Mouse (Mus musculus): ENCODE data around the gene Kcna3. TPM values are rescaled to one million over a fixed set of nuclear protein-coding genes. Genes with fewer than 3 reads are reported as not detected.

The Kcna3 gene
- polyA plus RNA-seq, 1 experiment from 2014 or later = 1.4 TPM

DNA sequence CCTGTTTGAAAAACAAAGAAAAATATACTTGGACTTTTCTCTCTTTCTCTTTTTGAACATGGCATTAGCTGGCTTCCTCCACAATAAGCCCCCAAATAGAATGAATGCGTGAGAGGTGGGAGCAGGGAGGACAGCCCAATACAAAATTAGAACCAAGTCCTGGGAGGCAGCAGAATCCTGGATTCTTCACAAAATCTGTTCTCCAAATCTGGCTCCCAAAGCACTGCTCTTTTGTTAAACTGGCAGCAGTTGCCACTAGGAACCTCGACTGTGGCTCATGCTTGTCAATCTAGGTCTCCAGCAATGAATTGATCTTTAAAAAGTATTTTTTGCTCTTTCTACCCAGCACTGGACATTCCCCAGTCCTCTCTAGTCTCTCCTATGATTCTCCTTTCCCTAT is 17.7 kb upstream of the Kcna3 start:
- H3K4me1 ChIP-seq (ENCODE audit: control insufficient read depth, insufficient read depth, low read length) = no peaks in the 10 kb centered on the region
- no peak overlapping the region for H3K9ac ChIP-seq (ENCODE audit: low read depth, low read length)
- H3K36me3 ChIP-seq (ENCODE audit: control insufficient read depth, insufficient read depth, low read length) = no peaks in the 10 kb centered on the region
- no peaks in the 10 kb centered on the region for H3K27me3 ChIP-seq (ENCODE audit: control insufficient read depth, insufficient read depth, low read length)
- no peak for ATAC-seq (replicated peaks; ENCODE audit: insufficient number of reproducible peaks, low FRiP score, low TSS enrichment)
- no peak overlapping the region for H3K4me3 ChIP-seq (ENCODE audit: low read depth, low read length)
- 64% methylated on average over 2 of the region's 2 CpGs for WGBS (ENCODE audit: insufficient replicate concordance)
- no peak overlapping the region for H3K27ac ChIP-seq (ENCODE audit: low read depth, low read length)
- no peaks in the 10 kb centered on the region for H3K9me3 ChIP-seq (replicated peaks; ENCODE audit: control insufficient read depth, low read length)
- H3K4me2 ChIP-seq = no peak overlapping the region

DNA sequence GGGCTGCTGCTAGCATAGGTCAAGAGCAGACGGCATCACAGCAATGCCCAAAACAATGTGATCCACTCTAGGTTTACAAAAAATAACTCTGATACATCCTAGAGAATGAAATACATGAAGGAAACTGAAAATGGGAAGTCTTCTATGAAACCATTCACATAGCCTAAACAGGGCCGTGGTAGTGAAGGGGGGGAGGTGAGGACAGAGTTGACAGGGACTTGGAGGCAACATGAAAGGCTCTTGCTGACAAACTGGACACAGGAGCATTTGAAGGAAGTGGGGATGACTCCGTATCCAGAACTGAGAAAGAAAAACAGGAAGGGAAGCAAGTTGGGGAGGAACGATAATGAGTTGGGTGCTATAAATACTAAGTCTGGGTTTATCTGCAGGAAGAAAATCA is 4.4 kb upstream of the Kcna3 start:
- WGBS (ENCODE audit: insufficient replicate concordance) = 53% methylated on average over 4 of the region's 4 CpGs
- Histone ChIP-seq H3K4me3 (ENCODE audit: low read depth, low read length) (no peak overlapping the region), H3K4me2 (no peak overlapping the region), H3K27me3 (ENCODE audit: control insufficient read depth, insufficient read depth, low read length) (peaks cover 6% of the 10 kb centered on the region), H3K36me3 (ENCODE audit: control insufficient read depth, insufficient read depth, low read length) (no peaks in the 10 kb centered on the region), H3K27ac (ENCODE audit: low read depth, low read length) (no peak overlapping the region), H3K9me3 (replicated peaks; ENCODE audit: control insufficient read depth, low read length) (no peaks in the 10 kb centered on the region), H3K4me1 (ENCODE audit: control insufficient read depth, insufficient read depth, low read length) (no peaks in the 10 kb centered on the region), H3K9ac (ENCODE audit: low read depth, low read length) (no peak overlapping the region)
- no peak for ATAC-seq (replicated peaks; ENCODE audit: insufficient number of reproducible peaks, low FRiP score, low TSS enrichment)

DNA sequence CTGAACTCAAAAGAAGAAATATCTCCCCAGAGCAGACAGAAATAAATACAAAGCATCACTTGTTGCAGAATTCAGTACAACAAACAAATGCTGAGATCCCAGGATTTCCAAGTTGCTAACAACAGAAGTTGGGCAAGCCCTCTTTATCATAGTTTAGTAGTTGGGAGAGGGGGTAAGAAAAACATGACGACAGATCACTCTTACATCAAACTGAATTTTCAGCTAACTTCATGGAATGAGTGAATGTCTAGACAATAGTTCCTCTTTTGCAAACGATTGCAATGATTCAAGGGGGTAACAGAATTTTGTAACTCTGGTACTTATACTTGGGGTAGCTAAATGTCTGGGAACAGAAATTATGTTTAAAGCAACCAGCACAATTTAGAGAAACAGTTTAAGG is 1.2 kb upstream of the Kcna3 start:
- Histone ChIP-seq H3K4me3 (ENCODE audit: low read depth, low read length) (no peak overlapping the region), H3K9ac (ENCODE audit: low read depth, low read length) (no peak overlapping the region), H3K27me3 (ENCODE audit: control insufficient read depth, insufficient read depth, low read length) (peaks cover 22% of the 10 kb centered on the region), H3K4me1 (ENCODE audit: control insufficient read depth, insufficient read depth, low read length) (no peaks in the 10 kb centered on the region; the same call in 1 of the 2 replicates), H3K36me3 (ENCODE audit: control insufficient read depth, insufficient read depth, low read length) (no peaks in the 10 kb centered on the region), H3K4me2 (no peak overlapping the region), H3K27ac (ENCODE audit: low read depth, low read length) (no peak overlapping the region), H3K9me3 (replicated peaks; ENCODE audit: control insufficient read depth, low read length) (no peaks in the 10 kb centered on the region)
- 42% methylated on average over 2 of the region's 2 CpGs for WGBS (ENCODE audit: insufficient replicate concordance)
- no peak for ATAC-seq (replicated peaks; ENCODE audit: insufficient number of reproducible peaks, low FRiP score, low TSS enrichment)

DNA sequence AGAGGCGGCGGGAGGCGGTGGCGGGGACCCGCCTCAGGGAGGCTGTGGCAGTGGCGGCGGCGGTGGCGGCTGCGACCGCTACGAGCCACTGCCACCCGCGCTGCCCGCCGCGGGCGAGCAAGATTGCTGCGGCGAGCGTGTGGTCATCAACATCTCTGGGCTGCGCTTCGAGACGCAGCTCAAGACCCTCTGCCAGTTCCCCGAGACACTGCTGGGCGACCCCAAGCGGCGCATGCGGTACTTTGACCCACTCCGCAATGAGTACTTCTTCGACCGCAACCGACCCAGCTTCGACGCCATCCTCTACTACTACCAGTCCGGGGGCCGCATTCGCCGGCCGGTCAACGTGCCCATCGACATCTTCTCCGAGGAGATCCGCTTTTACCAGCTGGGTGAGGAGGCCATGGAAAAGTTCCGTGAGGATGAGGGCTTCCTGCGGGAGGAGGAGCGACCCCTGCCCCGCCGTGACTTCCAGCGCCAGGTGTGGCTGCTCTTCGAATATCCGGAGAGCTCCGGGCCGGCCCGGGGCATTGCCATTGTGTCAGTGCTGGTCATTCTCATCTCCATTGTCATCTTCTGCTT is 580 bp downstream of the Kcna3 start:
- WGBS (ENCODE audit: insufficient replicate concordance) = 2% methylated on average over 54 of the region's 55 CpGs
- Histone ChIP-seq H3K9ac (ENCODE audit: low read depth, low read length) (peak overlapping the region; percentile 73), H3K4me2 (peak overlapping the region; percentile 92), H3K4me3 (ENCODE audit: low read depth, low read length) (peak overlapping the region; percentile 63), H3K9me3 (replicated peaks; ENCODE audit: control insufficient read depth, low read length) (no peaks in the 10 kb centered on the region), H3K36me3 (ENCODE audit: control insufficient read depth, insufficient read depth, low read length) (no peaks in the 10 kb centered on the region), H3K27me3 (ENCODE audit: control insufficient read depth, insufficient read depth, low read length) (peaks cover 22% of the 10 kb centered on the region), H3K4me1 (ENCODE audit: control insufficient read depth, insufficient read depth, low read length) (no peaks in the 10 kb centered on the region; the same call in 1 of the 2 replicates), H3K27ac (ENCODE audit: low read depth, low read length) (no peak overlapping the region)
- no peak; the same call in 1 of the 2 replicates for ATAC-seq (replicated peaks; ENCODE audit: insufficient number of reproducible peaks, low FRiP score, low TSS enrichment)

DNA sequence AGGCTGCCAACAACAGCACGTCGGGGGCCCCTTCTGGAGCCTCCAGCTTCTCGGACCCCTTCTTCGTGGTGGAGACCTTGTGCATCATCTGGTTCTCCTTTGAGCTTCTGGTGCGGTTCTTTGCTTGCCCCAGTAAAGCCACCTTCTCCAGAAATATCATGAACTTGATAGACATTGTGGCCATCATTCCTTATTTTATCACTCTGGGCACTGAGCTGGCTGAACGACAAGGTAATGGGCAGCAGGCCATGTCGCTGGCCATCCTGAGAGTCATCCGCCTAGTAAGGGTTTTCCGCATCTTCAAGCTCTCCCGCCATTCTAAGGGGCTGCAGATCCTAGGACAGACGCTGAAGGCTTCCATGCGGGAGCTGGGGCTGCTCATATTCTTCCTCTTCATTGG is 1.1 kb downstream of the Kcna3 start:
- ATAC-seq (replicated peaks; ENCODE audit: insufficient number of reproducible peaks, low FRiP score, low TSS enrichment) = no peak

DNA sequence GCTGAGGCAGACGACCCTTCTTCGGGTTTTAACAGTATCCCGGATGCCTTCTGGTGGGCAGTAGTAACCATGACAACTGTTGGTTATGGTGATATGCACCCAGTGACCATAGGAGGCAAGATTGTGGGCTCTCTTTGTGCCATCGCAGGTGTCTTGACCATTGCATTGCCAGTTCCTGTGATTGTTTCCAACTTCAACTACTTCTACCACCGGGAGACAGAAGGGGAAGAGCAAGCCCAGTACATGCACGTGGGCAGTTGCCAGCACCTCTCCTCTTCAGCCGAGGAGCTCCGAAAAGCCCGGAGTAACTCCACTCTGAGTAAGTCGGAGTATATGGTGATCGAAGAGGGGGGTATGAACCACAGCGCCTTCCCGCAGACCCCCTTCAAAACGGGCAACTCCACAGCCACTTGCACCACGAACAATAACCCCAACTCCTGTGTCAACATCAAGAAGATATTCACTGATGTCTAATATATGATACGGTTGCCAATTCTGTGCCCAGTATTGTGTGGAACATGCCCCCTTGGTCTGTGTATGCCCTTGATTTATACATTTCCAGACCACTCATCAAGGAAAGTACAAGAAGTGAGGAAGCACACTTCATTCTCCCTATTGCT is 1.7 kb downstream of the Kcna3 start:
- H3K9me3 ChIP-seq (replicated peaks; ENCODE audit: control insufficient read depth, low read length) = no peaks in the 10 kb centered on the region
- ATAC-seq (replicated peaks; ENCODE audit: insufficient number of reproducible peaks, low FRiP score, low TSS enrichment) = no peak
- no peaks in the 10 kb centered on the region for H3K36me3 ChIP-seq (ENCODE audit: control insufficient read depth, insufficient read depth, low read length)
- 68% methylated on average over 16 of the region's 16 CpGs for WGBS (ENCODE audit: insufficient replicate concordance)
- no peak overlapping the region for H3K9ac ChIP-seq (ENCODE audit: low read depth, low read length)
- H3K4me3 ChIP-seq (ENCODE audit: low read depth, low read length) = no peak overlapping the region
- peaks cover 22% of the 10 kb centered on the region for H3K27me3 ChIP-seq (ENCODE audit: control insufficient read depth, insufficient read depth, low read length)
- H3K4me1 ChIP-seq (ENCODE audit: control insufficient read depth, insufficient read depth, low read length) = no peaks in the 10 kb centered on the region; the same call in 1 of the 2 replicates
- no peak overlapping the region for H3K4me2 ChIP-seq
- H3K27ac ChIP-seq (ENCODE audit: low read depth, low read length) = no peak overlapping the region

More for the DNA sequence above, 1.1 kb downstream of the Kcna3 start:
- Histone ChIP-seq H3K36me3 (ENCODE audit: control insufficient read depth, insufficient read depth, low read length) (no peaks in the 10 kb centered on the region), H3K27ac (ENCODE audit: low read depth, low read length) (no peak overlapping the region), H3K4me2 (peak overlapping the region; percentile 92), H3K9ac (ENCODE audit: low read depth, low read length) (no peak overlapping the region), H3K9me3 (replicated peaks; ENCODE audit: control insufficient read depth, low read length) (no peaks in the 10 kb centered on the region), H3K4me3 (ENCODE audit: low read depth, low read length) (peak overlapping the region; percentile 63), H3K27me3 (ENCODE audit: control insufficient read depth, insufficient read depth, low read length) (peaks cover 22% of the 10 kb centered on the region), H3K4me1 (ENCODE audit: control insufficient read depth, insufficient read depth, low read length) (no peaks in the 10 kb centered on the region; the same call in 1 of the 2 replicates)
- 51% methylated on average over 12 of the region's 12 CpGs for WGBS (ENCODE audit: insufficient replicate concordance)

DNA sequence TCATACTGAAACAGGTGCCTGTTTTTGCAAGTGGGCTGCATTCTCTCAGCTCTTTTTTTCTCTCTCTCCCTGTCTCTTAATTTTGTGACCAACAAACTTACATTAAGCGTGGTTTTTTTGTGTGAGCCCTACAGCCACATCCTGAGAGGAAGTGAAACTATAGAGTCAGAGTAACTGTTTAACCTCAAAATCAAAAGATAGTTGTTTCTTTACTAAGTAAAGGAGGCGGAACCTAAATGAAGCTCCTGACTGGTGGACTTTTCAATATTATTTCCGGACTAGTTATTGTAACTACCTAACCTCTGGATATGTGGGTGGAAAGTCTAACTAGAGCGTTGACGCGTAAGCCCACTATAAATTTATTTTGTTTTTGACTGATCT is 2.2 kb downstream of the Kcna3 start:
- Histone ChIP-seq H3K27ac (ENCODE audit: low read depth, low read length) (no peak overlapping the region), H3K27me3 (ENCODE audit: control insufficient read depth, insufficient read depth, low read length) (peaks cover 22% of the 10 kb centered on the region), H3K9ac (ENCODE audit: low read depth, low read length) (no peak overlapping the region), H3K9me3 (replicated peaks; ENCODE audit: control insufficient read depth, low read length) (no peaks in the 10 kb centered on the region), H3K4me2 (no peak overlapping the region), H3K4me1 (ENCODE audit: control insufficient read depth, insufficient read depth, low read length) (no peaks in the 10 kb centered on the region; the same call in 1 of the 2 replicates), H3K36me3 (ENCODE audit: control insufficient read depth, insufficient read depth, low read length) (no peaks in the 10 kb centered on the region), H3K4me3 (ENCODE audit: low read depth, low read length) (no peak overlapping the region)
- ATAC-seq (replicated peaks; ENCODE audit: insufficient number of reproducible peaks, low FRiP score, low TSS enrichment) = no peak
- 78% methylated on average over 6 of the region's 6 CpGs for WGBS (ENCODE audit: insufficient replicate concordance)

DNA sequence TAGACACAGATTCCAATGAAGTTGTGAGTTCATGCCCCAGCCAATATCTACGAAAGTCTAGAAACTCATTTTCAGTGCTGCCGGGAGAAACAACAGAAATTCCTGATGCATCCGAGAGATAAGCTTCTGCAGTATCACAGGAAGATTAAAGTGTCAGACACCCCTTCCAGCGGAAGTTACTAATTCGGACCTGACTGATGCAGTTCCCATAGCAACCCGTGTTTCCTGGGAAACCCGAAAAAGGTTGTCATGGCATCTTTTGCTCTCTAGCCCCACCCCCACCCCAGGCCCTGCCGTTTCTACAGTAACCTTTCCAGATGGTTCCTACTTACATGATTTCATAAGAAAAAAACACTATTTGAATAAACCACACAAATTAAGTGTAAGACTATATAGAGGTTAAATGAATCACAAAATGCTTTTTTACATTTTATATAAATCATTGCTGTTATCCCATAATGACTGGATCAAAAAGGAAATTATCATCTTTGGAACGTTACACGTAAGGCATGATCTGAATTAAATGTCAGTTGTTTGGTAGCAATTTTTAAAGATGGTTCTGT is 2.8 kb downstream of the Kcna3 start:
- H3K36me3 ChIP-seq (ENCODE audit: control insufficient read depth, insufficient read depth, low read length) = no peaks in the 10 kb centered on the region
- H3K4me2 ChIP-seq = no peak overlapping the region
- WGBS (ENCODE audit: insufficient replicate concordance) = 54% methylated on average over 10 of the region's 10 CpGs
- peaks cover 22% of the 10 kb centered on the region for H3K27me3 ChIP-seq (ENCODE audit: control insufficient read depth, insufficient read depth, low read length)
- H3K9me3 ChIP-seq (replicated peaks; ENCODE audit: control insufficient read depth, low read length) = no peaks in the 10 kb centered on the region
- no peaks in the 10 kb centered on the region; the same call in 1 of the 2 replicates for H3K4me1 ChIP-seq (ENCODE audit: control insufficient read depth, insufficient read depth, low read length)
- H3K27ac ChIP-seq (ENCODE audit: low read depth, low read length) = no peak overlapping the region
- H3K9ac ChIP-seq (ENCODE audit: low read depth, low read length) = no peak overlapping the region
- no peak for ATAC-seq (replicated peaks; ENCODE audit: insufficient number of reproducible peaks, low FRiP score, low TSS enrichment)
- H3K4me3 ChIP-seq (ENCODE audit: low read depth, low read length) = no peak overlapping the region

DNA sequence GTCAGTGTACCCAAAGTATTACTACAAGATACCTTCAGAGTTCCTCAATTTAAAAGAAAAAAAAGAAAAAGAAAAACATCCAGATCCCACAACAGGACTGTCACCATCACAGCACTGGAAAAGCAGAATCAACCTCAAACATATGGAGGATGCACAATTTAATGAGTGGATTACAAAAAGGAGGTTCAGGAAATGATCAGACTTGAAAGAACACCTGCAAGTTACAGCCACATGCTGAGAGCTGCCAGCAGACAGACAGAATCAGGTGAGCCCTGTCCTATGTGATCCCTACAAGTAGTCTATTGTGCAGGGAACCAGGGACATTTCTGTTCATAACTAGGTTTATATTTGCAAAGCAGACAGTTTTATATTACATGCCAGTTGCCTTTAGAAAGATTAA is 3.3 kb downstream of the Kcna3 start:
- ATAC-seq (replicated peaks; ENCODE audit: insufficient number of reproducible peaks, low FRiP score, low TSS enrichment) = no peak
- no peak overlapping the region for H3K4me3 ChIP-seq (ENCODE audit: low read depth, low read length)
- no peak overlapping the region for H3K9ac ChIP-seq (ENCODE audit: low read depth, low read length)

More for the DNA sequence above, 3.3 kb downstream of the Kcna3 start:
- H3K9me3 ChIP-seq (replicated peaks; ENCODE audit: control insufficient read depth, low read length) = no peaks in the 10 kb centered on the region
- H3K27me3 ChIP-seq (ENCODE audit: control insufficient read depth, insufficient read depth, low read length) = peaks cover 22% of the 10 kb centered on the region
- H3K4me1 ChIP-seq (ENCODE audit: control insufficient read depth, insufficient read depth, low read length) = no peaks in the 10 kb centered on the region; the same call in 1 of the 2 replicates
- H3K36me3 ChIP-seq (ENCODE audit: control insufficient read depth, insufficient read depth, low read length) = no peaks in the 10 kb centered on the region
- H3K4me2 ChIP-seq = no peak overlapping the region
- no peak overlapping the region for H3K27ac ChIP-seq (ENCODE audit: low read depth, low read length)
